Mouse (Mus musculus): Measurements from ENCODE around the gene Sap30bp.

Gene Sap30bp

GRCm38 (mm10) chr11:115999538-116000143 is 66.6 kb downstream of the Sap30bp start:
- DNase-seq (ENCODE audit: inconsistent age in 2 of 2, low spot score in 1 of 2), result peak; percentile 71 to 90

- no peak for DNase-seq (ENCODE audit: inconsistent age in 2 of 2, low spot score in 1 of 2)
These were observed 67.5 kb downstream of the Sap30bp start for GRCm38 (mm10) chr11:116000607-116001006.

- no peak for DNase-seq (ENCODE audit: inconsistent age in 2 of 2, low spot score in 1 of 2)
These were observed 68.6 kb downstream of the Sap30bp start for GRCm38 (mm10) chr11:116001725-116002124.

DNA sequence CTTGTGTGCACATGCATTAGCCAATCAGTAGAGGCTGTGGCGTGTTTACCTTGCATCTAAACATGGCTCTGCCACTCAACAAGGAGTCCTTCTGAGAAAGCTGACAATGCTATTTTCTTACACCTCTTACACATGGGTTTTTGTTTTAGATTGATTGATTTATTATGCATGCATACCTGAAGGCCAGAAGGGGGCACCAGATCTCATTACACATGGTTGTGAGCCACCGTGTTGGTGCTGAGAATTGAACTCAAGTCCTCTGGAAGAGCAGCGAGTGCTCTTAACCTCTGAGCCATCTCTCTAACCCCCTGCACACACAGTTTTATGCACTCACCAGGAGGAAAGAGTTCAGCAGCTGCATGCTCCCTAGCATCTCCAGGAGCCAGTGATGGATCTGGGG is 69.8 kb downstream of the Sap30bp start:
- DNase-seq (ENCODE audit: inconsistent age in 2 of 2, low spot score in 1 of 2), result no peak

GRCm38 (mm10) chr11:116004186-116004823 is 71.2 kb downstream of the Sap30bp start:
- no peak for DNase-seq (ENCODE audit: inconsistent age in 2 of 2, low spot score in 1 of 2)

DNA sequence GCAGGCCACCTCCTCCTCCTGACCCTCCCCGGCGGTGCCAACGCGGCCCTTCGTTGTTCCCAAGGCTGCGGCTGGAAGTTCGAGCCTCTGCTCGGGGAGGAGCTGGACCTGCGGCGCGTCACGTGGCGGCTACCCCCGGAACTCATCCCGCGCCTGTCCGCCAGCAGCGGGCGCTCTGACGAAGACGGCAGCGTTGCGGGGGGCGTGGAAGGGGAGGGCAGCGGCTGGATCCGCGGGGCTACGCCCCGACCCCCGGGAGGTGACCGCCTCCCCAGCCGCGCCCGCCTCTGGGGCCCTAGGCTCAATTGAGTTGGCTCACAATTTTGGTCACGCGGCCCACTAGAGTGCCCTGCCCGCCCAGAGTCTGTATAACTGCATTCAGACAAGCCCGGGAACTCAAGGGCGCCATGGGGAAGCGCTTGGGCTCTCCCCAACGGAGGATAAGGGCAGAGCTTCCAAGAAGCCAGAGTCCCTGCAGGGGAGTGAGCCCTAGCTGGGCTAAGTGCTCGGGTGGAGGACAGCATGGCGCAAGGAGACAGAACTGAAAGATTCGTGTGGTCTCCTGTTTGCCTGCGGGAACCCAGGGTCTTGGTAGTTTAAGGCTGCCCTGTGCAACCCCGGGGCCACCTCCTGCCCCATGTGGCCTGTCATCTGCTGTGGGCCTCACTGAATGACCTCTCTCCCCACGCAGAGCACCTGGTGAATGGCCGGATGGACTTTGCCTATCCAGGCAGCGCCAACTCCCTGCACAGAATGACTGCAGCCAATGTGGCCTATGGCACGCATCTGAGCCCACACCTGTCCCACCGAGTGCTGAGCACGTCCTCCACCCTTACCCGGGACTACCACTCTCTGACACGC is 72.0 kb downstream of the Sap30bp start:
- peak; percentile 86 to 92 for DNase-seq (ENCODE audit: inconsistent age in 2 of 2, low spot score in 1 of 2)

DNA sequence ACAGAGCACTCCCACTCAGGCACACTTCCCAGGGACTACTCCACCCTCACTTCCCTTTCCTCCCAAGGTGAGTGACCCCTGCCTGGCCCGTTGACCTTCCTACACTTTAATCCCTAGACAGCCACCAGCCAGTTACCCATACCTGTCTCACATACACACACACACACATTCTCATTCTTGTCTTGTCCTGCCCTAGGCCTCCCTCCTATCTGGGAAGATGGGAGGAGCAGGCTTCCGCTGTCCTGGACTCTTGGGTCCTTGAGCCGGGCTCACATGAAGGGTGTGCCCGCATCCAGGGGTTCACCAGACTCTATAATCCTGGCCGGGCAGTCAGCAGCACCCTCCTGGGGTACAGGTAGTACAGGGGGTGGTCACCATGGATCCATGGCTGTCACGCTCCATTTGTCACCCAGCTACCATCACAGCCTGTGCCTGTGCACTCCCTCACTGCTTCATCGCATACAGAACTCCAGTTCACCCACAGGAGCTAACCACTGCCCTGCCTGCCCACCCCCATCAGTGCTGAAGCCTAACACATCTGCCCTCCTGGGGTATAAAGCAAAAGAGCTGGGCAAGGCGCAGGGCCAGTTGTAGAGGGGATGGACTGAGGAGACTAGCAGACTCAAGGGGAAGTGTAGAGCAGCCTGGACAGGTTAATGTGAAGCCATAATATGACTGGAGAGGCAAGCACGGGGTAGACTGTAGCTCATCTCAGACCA is 72.8 kb downstream of the Sap30bp start:
- DNase-seq (ENCODE audit: inconsistent age in 2 of 2, low spot score in 1 of 2), result peak in 1 of 2 experiments; percentile 47

GRCm38 (mm10) chr11:116007095-116007850 is 74.2 kb downstream of the Sap30bp start:
- DNase-seq (ENCODE audit: inconsistent age in 2 of 2, low spot score in 1 of 2), result peak; percentile 20 to 21

GRCm38 (mm10) chr11:116008411-116008810 is 75.3 kb downstream of the Sap30bp start:
- DNase-seq (ENCODE audit: inconsistent age in 2 of 2, low spot score in 1 of 2), result no peak

DNA sequence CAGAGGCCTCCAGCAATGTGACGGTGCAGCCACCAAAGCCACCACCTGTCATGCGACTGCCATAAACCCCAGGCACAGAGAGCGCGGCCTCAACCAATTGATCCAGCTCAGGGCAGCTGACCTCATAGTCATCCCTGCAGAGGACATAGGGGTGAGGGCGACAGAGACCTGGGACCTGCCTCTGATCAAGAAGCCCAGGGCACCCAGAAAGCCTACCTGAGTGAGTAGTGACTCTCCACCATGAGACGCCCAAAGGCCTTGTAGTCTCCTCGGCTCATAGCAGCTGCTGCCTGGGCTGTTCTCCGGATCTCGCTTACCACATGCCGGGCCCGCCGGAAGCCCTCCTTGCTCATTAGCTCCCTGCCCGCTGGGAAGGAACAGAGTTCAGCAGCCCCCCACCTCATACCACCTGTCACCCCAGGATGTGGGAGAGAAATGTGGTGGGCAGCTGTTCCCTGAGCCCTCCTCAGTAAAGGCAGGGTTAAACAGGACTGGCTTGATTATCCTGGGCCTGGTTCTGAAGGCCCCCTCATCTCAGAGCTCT is 75.8 kb downstream of the Sap30bp start:
- DNase-seq (ENCODE audit: inconsistent age in 2 of 2, low spot score in 1 of 2), result no peak

DNA sequence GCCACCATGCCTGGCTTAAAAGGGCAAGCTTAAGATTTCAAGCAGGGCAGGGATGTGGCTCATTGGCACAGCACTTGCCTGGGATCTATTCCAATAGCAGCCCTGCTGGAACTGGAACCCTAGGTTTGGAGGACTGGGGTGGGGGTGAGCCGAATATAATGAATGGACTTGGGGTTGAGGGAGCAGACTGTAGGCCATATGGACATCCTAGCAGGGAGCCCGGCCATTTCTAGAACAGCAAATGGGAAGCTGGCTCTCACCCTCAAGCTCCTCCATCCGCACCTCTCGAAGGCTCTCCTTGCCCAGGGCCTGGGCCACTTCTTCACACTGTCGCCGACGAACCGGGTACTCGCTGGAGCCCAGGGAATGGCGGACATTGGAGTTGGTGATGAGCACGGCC is 76.6 kb downstream of the Sap30bp start:
- DNase-seq (ENCODE audit: inconsistent age in 2 of 2, low spot score in 1 of 2), result no peak

DNA sequence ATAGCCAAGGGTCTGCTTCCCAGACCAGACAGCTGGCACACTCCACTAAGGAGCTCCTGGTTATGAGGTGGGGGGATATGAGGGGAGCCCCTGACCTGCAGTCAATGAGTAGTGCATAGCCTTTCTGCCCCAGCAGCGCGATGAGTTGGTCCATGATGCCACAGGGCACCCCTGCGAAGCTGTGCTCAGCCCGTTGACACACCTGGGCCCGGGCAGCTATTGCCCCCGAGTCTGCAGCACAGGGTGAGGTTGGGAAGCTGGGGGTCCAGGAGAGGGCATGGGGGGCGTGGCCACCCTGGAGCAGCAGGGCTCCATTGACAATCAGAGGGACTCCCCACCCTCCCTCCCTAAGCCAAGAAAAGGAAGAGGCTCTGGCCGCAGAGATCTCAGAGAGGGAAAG is 77.1 kb downstream of the Sap30bp start:
- DNase-seq (ENCODE audit: inconsistent age in 2 of 2, low spot score in 1 of 2), result no peak

- no peak for DNase-seq (ENCODE audit: inconsistent age in 2 of 2, low spot score in 1 of 2)
These were observed 77.9 kb downstream of the Sap30bp start for GRCm38 (mm10) chr11:116010948-116011347.

DNA sequence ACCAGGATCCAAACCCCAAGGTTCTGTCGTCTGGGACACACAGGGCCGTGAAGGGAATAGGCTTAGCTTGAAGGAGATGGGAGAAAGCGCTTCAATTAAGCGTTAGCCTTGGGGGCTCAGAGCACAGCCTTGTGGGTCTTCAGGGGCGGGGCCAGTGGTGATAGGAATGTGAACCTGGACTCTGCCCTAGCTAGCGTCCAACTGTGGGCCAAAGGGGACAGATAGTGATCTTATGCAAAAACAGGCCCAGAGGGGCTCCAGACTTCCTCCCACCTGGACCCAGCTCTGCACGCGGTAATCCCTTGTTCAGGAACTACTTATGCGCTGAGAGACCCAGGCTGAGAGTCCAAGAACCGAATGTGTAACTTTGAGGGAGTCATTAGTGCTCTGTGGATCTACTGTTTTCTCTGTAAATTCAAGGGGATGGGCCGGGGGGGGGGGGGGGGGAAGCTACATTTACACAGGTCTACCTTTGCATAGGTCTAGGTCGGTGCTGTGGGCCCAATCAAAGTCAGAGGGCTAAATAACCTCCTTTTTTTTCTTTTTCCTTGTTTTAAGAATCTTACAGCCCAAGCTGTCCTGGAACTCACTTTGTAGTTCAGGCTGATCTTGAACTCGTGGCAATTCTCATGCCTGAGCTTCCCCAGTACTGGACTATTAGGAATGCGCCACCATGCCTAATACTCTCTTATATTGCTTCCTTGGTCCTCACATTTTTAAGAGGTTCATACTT is 78.6 kb downstream of the Sap30bp start:
- no peak for DNase-seq (ENCODE audit: inconsistent age in 2 of 2, low spot score in 1 of 2)

DNA sequence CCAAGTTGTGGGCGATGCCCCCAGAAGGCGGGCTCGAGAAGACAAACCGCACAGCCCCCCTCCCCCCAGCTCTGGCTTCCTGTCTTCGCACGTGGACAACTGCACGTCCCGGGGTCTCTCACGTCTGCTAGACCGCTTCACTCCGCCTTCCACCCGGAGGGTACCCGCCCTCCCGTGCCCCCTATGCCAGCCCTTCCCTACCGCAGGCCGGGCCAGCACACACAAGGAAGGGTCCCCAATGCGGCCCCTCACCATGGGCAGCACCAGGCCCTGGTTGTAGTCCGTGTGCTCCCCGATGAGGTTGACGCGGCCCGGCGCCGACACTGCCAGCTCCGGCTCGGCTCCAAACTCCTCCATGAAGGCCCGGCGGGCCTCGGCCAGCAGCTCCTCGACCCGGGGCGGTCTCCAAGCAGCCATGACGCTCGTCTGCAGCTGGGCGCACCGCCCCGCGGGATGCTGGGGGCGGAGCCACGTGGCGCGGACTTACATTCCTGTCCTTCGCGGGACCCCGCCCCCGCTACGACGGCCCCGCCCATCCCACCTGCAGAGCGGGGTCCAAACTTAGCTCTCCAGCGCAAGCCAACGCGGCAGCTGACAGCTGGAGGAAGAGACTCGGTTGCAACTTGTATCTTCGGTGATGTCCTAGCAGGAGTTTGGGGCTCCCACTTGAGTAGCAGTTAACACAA is 79.3 kb downstream of the Sap30bp start, which contains the start of gene Galk1:
Gene Galk1 (minus strand): TSS at position 458 of the 686 bp plus-strand sequence.
- peak; percentile 93 to 95 for DNase-seq (ENCODE audit: inconsistent age in 2 of 2, low spot score in 1 of 2)

- no peak for DNase-seq (ENCODE audit: inconsistent age in 2 of 2, low spot score in 1 of 2)
These were observed 81.7 kb downstream of the Sap30bp start for GRCm38 (mm10) chr11:116014821-116015220.

All from adrenal gland, adult (tissue).